Mouse (Mus musculus) T-helper 2 cell (primary cell): Measurements from ENCODE around the gene Arid1b.

Source experiments
- in situ Hi-C: fragments of 300-600 bp; cut with MboI, MseI; formaldehyde crosslinking; loops from one replicate; pipeline ENCODE4 v1.15.1; 2025; ENCODE audit warnings: high pct_unique_total_duplicates

Gene Arid1b

DNA sequence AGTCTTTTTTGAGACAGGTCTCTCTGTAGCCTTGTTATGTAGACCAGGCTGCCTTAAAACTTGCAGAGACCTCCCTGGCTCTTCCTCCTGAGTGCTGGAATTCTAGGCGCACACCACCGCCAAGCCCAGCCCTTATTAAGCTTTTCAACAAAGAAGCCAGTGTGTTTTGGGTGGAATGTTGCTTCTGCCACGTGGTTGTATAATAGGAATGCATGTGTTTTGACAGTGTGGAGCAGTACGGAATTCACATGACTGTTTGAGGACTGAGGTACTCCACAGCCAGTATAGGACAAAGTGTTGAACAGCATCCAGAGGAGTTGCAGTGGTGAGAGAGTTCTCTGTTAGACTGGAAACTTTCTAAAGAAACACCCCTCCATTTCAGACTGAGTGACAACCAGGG lies 22.3 kb downstream of the Arid1b start:
- in situ Hi-C loops: loop anchor here (25.0 kb wide), 1 partner anchor 1454 kb away; the partner anchor contains the start of gene Tfb1m

DNA sequence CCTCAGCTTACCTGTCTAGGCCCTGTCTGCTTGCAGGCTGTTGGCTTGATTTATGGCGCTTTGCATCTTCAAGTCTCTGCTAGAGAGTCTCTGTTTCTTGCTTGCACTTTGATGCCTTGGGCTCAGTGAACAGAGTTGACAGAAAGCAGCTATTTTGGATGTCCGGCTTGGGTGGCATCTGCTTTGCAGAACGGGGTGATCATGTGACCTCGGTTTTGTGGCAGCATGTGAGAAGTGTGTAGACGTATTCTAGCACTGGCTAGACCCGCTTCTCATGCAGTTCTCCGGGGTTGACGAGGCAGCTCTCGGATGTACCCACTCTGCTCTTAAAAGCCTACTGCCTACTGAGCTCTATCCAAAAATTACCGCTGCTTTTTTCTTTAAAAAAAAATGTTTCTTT lies 22.9 kb downstream of the Arid1b start:
- in situ Hi-C loops: loop anchor here (25.0 kb wide), 1 partner anchor 1455 kb away; the partner anchor contains the start of gene Tfb1m

DNA sequence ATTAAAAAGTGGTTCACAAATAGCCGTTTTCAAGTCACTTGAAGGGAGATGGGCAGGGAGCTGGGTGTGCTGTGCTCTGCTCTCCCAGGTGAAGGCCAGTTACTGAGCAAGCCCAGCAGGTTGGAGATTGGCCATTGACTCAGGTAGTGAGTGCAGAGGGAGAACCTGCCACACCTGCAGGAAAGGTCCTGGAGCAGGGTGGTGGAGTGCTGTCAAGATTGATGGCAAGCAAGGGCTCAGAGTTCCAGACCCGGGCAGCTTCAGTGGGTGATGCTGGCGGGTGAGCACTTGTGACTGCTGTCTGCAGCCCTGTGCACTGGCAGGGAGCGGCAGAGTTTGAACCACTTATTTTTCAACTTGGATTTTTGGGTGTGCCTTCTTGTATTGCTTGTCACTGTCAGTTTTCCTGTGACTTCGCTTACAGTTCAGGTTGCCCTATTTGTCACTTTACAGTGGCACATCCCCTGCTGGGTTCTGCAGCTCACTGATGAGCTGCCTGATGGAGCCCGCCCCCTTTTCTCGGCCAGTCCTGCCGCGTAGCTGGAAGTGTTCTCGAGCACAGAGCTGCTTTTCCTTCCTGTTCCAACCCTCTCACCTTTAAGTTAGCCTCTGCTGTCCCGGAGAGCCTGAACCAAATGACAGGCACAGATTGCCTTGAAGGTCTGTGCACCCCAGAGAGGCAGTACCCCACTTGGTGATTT lies 27.3 kb downstream of the Arid1b start:
- in situ Hi-C loops: loop anchor here (25.0 kb wide), 1 partner anchor 1459 kb away; the partner anchor contains the start of gene Tfb1m

DNA sequence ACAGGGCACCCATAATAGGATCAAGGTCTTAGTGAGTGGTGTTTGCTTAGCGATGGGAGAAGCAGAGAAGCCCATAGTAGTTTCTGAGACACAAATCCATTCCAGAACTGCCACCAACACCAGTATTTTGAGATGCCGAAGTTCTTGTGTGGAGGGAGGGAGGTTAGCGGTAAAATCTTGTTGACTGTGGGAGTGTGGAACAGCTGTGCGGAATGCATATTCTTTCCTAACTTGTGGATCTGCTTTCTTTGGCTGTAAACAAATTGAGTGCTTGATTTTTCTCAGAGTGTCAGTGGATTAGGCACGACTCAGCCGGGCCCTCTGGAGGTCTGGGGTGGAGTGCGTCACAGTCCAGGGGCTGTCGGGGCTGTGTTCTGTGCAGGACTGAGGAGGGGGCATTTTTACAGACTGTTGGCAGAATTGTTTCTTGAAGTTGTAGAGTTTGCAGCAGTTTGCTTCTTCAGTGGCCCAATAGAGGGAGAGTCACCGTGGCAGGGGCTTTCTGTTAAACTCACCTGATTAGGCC lies 27.9 kb downstream of the Arid1b start:
- in situ Hi-C loops: loop anchor here (25.0 kb wide), 1 partner anchor 1460 kb away; the partner anchor contains the start of gene Tfb1m

DNA sequence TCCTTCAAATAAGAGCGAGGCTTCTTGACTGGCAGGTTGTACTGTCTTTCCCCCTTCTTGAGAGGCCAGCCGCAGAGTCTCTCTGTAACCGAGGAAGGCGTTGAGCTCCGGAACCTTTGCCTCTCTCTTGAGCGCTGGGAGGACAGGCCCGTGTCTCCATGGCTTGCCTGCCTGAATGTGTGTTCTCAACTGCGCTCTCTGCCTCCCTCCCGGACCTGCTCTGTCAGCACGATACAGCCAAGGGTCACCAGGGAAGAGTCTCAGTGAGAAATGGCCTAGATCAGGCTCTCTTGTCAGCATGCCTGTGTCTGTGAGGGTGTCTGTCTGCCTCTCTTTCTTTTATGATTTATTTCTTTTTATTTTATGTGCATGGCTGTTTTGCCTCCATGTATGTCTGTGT lies 29.6 kb downstream of the Arid1b start:
- in situ Hi-C loops: loop anchor here (25.0 kb wide), 1 partner anchor 1461 kb away; the partner anchor contains the start of gene Tfb1m

DNA sequence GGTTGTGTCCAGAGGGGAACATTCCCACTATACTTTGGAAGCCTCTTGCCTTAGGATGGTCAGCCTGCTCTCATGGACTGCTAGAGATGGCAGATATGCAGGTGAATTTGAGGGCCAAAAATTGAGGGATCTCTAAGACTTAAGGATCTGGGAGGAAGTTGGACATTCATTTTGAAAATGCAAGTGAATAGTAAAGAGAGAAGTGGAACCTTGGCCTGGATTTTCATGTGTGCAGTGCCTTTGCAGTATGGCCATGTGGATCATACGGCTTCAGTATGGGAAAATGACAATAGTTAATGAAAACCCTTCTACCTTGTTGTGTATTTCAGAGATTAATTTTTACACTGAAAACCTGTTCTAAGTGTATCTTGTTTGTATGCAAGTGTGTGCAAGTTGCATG lies 31.3 kb downstream of the Arid1b start:
- in situ Hi-C loops: no loop called here

DNA sequence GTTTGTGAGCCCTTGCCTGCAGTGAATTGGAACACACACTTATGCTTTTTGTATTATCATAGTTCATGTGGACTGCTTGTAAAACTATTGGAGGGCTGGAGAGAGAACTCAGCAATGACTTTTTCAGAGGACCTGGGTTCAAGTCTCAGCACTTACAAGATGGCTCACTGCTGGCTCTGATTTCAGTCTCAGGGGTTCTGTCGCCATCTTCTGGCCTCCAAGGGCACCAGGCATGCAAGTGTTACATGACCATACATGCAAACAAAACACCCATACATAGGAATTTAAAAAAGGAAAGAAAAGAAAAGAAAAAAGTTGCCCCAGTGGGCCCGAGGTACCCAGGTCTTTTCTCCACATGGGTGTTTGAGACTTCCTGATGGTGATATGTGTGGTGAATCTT lies 32.4 kb downstream of the Arid1b start:
- in situ Hi-C loops: no loop called here

DNA sequence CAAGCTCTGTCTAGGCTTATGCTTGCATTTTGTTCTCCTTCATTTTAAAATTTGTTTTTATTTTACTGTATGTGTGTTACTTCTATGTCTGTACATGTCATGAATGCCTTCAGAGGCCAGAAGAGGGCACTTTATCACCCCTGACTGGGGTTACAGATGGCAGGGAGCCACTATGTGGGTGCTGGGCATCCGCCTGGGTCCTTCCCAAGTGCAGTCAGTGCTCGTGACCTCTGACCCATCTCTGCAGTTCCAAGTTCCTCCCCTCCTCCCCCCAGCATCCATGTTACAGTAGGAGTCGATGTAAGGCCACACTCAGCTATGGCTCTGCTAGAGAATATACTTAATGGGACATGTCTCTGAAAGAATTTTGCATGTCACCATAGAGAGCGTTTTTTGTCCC lies 35.0 kb downstream of the Arid1b start:
- in situ Hi-C loops: no loop called here

DNA sequence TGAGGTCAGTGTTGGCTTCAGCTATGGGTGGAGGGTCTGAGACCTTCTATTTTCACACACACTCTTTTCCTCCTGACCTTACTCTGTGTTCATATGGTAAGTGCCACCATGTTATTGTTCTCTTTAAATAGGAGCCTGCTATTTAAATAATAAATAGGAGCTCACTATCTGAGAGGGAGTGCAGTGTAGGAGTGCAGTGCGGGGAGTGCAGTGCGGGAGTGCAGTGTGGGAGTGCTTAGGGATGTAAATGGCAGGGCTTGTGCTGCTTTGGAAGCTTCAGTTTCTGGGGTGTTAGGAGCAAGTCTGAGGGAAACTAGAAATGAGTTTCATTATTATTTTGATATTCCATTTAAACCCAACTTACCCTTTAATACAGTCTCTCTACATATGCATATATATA lies 36.2 kb downstream of the Arid1b start:
- in situ Hi-C loops: no loop called here

DNA sequence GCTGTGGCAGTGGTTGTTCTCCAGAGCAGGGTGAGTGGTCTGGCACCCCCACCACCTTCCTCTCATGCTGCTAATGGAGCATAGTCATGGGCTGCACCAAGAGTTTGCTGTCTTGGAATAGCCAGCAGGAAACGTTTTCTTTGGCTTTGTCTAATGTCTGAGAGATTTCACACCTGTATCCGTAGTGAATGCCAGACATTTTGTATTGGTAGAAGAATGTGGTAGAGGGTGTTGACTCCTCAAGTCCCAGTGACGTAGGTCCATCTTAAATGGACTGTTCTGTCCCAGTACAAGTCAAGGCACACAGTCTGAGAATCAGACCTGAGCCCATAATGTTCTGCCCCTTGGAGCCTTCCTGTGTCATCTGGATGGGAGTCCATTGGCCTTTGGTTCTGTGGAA lies 39.2 kb downstream of the Arid1b start:
- in situ Hi-C loops: no loop called here

DNA sequence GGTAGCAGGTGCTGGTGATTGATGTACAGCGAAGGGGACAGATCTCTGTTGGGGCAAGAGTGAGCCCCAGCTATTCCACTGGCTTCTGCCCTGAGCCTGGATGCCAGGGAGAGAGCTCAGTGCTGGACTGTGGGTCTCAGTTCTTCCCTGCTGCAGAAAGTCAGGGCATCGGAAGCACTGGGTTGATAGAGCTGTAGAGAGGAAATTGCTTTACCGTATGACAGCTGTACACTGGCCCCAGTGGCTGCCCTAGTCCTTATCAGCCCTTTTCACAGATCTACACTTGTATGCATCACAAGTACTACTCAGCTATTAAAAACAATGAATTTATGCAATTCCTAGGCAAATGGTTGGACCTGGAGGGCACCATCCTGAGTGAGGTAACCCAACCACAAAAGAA lies 40.1 kb downstream of the Arid1b start:
- in situ Hi-C loops: no loop called here

DNA sequence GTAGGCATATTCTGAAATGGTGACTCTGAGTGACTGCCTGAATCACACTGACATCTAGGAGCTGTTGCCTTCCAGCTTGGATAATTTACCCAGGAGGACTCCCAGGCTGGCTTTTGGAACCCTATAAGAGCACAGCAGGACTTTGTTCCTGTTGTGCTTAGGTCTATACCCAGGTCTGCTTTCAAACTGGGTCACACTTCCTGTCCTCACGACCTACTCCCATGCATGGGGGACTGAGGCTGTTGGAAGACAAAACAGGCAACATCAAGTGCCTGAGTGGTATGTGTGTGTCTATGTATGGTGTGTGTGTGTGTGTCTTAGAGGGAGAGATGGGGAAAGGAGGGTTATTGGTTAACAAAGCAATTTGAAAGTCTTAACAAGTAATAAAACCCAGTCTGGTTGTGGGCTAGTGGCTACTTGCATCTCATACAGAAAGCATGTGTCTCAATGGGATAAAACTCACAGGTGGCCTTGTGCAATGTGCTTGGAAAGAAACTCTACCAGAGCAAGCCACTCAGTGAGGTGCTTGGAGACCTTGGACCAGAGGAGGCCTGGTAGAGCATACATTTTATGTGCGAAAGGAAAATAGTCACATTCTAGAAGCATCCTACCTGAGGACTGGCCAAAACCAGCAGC lies 42.2 kb downstream of the Arid1b start:
- in situ Hi-C loops: no loop called here

DNA sequence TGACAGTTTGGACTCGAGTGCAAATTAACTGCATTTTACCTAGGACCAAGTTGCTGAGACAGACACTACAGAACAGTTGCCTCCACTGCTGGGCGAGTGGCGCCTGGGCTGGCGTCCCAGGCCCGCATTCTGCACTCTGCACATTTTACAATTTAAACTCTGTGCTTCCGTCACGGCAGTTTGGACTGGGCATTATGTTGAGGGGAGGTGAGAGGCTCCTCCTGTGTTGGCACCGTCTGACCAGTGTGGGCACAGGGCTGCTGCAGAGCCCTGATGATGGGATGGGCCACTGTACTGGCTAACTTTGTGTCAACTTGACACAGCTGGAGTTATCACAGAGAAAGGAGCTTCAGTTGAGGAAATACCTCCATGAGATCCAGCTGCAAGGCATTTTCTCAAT lies 43.1 kb downstream of the Arid1b start:
- in situ Hi-C loops: no loop called here

DNA sequence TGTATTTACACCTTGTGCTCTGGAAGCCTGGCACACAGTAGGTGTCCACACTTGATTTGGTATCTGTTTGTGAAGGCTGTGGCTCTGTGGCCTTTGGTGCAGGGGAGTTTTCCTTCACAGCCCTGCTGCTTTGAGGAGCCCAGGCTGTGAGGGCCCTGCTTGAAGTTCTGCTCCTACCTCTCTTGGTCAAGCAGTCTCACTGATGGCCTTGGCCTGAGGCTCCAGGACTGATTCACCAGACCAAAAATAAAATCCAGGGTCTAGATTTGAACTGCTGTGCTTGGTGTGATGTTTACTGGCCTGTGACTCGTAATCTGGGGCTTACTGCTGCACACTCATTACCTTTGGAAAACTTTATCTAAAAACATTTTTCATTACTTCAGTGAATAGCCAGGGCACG lies 45.7 kb downstream of the Arid1b start:
- in situ Hi-C loops: no loop called here

DNA sequence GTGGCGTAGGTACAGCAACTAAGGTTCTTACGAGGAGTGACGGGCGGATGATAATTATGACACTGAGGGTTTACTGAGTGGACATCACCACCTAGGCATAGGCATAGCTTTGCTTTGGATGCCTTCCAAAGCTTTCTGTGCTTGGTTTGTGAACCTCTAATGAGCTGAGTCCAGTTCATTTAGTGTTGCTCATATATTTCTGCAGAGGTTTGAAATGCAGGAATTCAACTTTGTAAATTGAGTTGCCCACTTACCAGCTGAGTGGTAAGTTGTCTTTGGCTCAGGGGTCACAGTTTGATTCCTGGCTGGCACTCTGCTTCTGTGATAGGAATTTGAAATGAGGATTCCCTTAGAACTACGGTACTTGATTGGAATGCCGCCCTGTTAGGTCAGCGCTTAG lies 49.7 kb downstream of the Arid1b start:
- in situ Hi-C loops: no loop called here

DNA sequence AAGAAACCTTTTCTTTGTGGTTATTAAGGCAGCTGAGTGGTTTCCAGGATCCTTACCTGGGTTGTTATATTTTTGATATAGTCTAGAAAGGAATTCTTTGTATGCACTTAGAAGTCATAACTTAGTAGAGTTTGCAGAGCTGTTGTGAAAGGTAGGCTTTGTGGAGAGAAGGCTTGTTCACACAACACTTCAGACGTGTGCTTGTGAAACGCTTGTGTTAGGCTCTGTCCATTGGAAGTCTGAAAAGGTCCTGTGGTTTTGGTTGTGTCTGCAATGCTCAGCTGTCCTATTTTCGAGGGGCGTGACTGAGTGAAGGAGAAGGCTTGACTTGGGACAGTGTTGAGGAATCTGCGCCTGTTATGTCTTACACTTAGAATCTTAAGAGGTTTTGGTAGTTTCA lies 51.5 kb downstream of the Arid1b start:
- in situ Hi-C loops: no loop called here

DNA sequence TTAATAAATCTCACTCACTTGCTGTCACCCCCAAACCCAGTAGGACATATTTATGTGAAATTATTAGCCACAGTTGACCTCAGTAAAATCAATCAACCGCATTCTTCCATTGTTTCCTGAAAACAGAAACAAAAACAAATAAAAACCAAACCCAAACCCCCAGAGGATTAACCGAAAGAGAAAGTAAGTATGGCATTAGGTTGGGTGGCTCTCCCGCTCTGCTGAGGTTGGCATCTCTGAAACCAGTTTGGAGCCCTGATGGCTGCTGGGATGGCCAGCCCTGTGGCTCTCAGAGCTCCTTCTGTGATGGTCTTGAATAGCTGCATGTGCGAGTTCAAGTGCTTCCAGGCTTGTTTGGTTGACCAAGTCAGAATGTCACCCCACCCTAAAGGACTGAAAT lies 53.2 kb downstream of the Arid1b start:
- in situ Hi-C loops: no loop called here

DNA sequence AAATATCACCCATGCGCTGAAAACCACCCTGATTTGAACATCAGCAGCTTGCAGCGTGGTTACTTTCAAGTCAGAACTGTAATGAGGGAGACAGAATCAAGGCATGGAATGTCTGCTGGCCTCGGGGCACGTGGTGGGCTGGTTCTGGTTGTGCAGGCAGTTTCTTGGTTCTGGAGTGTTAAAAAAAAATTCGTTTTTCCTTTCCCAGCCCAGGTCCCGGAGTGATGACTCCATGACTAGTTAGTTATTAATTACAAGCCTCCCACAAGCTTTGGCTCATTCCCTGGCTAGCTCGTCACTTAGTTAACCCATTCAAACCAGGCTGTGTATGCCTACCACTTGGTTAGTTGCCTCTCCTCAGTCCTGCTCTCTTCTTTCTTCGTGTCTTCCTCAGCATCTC lies 56.1 kb downstream of the Arid1b start:
- in situ Hi-C loops: no loop called here

DNA sequence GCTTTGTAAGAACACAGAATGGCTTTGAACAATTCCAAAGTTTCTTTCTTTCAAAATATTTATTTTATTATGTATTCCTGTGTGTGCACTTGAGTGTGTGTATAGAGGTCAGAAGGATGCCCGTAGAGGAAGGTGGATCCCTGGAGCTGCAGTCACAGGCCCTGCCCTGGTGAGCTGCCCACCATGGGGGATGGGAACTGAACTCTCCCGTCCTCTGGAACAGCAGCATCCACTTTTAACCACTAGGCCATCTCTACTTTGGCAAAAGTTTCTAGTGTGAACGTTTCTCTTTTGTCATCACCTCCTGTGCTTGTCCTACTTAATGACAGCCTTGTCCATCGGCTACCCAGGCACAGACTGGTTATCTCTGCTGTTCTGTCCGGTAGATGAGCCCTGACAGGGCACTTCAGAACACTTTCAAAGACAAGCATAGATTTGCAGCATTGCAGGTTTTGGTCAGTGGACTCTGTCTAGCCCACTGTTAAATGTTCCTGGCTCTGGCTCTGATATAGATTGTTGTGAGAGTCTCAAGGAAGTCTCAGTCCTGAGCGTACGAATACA lies 56.9 kb downstream of the Arid1b start:
- in situ Hi-C loops: no loop called here

DNA sequence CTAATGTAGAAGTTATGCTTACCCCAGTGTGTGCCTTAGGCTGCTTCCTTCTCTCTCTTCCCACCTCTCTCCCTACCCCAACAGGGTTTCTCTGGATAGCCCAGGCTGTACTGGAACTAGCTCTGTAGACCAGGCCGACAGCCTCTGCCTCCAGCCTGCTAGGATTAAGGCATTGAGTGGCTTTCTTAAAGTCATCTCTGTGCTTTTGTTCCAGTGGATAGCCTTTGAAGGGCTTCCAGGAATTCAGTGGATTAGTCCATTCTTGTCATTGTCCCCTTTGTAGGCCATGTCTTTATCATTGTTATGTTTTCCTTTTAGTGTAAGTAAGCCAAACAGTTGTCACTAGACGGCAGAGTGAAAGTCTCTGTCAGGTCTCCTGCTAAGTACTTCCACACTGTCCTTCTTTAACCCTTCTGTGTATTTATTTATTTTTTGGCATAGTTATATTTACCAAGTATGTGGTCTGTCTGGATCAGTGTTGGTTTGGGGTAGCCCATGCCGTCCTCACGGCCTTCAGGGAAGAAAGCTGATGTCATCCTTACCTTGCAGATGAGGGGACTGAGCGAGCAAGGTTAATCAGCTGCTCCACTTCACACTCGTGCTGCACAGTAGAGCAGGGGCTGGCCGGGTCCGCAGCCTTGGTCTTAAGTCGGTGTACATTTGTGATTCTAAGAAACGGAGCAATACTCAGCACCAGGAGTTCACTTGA lies 58.1 kb downstream of the Arid1b start:
- in situ Hi-C loops: no loop called here

DNA sequence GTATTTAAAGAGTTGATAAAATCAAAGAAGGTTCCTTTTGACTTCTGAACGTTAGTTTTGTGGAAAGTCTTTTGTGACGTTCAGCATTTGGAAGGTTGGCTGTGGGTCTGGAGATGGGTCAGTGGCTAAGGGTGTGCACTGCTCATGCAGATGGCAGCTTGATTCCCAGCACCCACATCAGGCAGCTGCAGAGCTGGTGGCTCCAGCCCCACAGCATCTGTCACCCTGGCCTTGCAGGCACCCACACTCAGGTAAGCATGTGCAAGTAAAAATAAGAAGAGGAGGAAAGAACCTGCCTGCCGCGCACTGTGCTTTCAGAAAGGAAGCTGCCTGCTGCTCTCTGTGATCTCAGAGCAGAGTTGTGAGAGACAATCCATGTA lies 58.7 kb downstream of the Arid1b start:
- in situ Hi-C loops: no loop called here

DNA sequence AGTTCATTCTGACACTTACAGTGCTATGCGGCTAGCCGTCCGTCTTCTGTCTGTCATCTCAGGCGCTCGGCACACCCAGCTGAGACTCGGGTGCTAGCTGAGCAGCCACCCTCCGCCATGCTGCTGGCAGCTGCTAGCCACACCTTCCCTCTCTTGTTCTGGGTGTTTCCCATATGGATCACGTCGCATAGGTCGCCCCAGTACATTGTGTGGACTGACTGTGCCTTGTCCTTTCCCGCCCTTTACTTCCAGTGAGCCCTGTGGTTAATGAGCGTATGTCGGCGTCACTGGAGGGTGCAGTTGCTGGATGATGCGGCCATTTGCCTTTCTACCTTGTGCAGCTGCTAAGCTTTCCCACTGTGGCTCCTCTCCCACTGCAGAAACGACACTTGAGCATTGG lies 59.1 kb downstream of the Arid1b start:
- in situ Hi-C loops: no loop called here
